Mouse (Mus musculus) thymus, adult 2 months (tissue): Measurements from ENCODE around the gene Map3k5.

Source experiments
- CTCF ChIP-seq: fragments of 200-500 bp; IDR thresholded peaks from 2 replicates; pipeline ENCODE4 v1.5.1; 2012; ENCODE audit warnings: mild to moderate bottlenecking, control low read depth, low read length, moderate library complexity, borderline replicate concordance; ENCODE audit not compliant: control insufficient read depth, poor library complexity, insufficient read depth; ENCODE audit errors: extremely low read depth
- POLR2A ChIP-seq: fragments of 200-500 bp; IDR thresholded peaks from 2 replicates; pipeline ENCODE4 v1.6.1; 2012; ENCODE audit warnings: mild to moderate bottlenecking, low read length, control low read depth, moderate library complexity; ENCODE audit not compliant: control insufficient read depth, poor library complexity, insufficient read depth; ENCODE audit errors: extremely low read depth

GRCm38 (mm10) chr10:20178807-20179605 is 244.7 kb downstream of the Map3k5 start:
- TF ChIP-seq POLR2A: no peak
- no peak for TF ChIP-seq CTCF
